Mouse (Mus musculus): ENCODE measurements around the gene S100a8. TPM values are rescaled to one million over a fixed set of nuclear protein-coding genes. Genes with fewer than 3 reads are reported as not detected.

S100a8 gene
- polyA plus RNA-seq, 1 experiment from 2014 or later, result 6.7 TPM

GRCm38 (mm10) chr3:90708523-90709202, 39.9 kb downstream of the S100a8 start:
- WGBS, result 24% methylated on average over 4 of the region's 4 CpGs
- Histone ChIP-seq H3K27ac (ENCODE audit: low read depth, low read length) (no peak overlapping the region), H3K27me3 (replicated peaks; ENCODE audit: control insufficient read depth, insufficient read depth, low read length) (no peaks in the 10 kb centered on the region), H3K36me3 (ENCODE audit: control insufficient read depth, insufficient read depth, low read length) (no peaks in the 10 kb centered on the region), H3K9ac (ENCODE audit: low read depth, low read length) (no peak overlapping the region), H3K4me2 (ENCODE audit: low read length) (no peak overlapping the region), H3K4me3 (ENCODE audit: low read length) (no peak overlapping the region), H3K9me3 (ENCODE audit: control insufficient read depth, low read length) (no peaks in the 10 kb centered on the region), H3K4me1 (ENCODE audit: control insufficient read depth, insufficient read depth, low read depth, low read length) (no peaks in the 10 kb centered on the region)
- ATAC-seq, result peak; percentile 85

- no peaks in the 10 kb centered on the region for H3K9me3 ChIP-seq (ENCODE audit: control insufficient read depth, low read length)
- H3K36me3 ChIP-seq (ENCODE audit: control insufficient read depth, insufficient read depth, low read length), result no peaks in the 10 kb centered on the region
- no peak overlapping the region for H3K4me2 ChIP-seq (ENCODE audit: low read length)
- H3K4me1 ChIP-seq (ENCODE audit: control insufficient read depth, insufficient read depth, low read depth, low read length), result no peaks in the 10 kb centered on the region
- H3K9ac ChIP-seq (ENCODE audit: low read depth, low read length), result no peak overlapping the region
- peak; percentile 37; the same call in 1 of the 2 replicates for ATAC-seq
- H3K4me3 ChIP-seq (ENCODE audit: low read length), result no peak overlapping the region
- H3K27ac ChIP-seq (ENCODE audit: low read depth, low read length), result no peak overlapping the region
- no peaks in the 10 kb centered on the region for H3K27me3 ChIP-seq (replicated peaks; ENCODE audit: control insufficient read depth, insufficient read depth, low read length)
- WGBS, result 52% methylated on average over 12 of the region's 12 CpGs
Observed at GRCm38 (mm10) chr3:90709591-90710460, 41.0 kb downstream of the S100a8 start.

Other genes starting within 250 kb of the S100a8 start
- 27.8 and 30.3 TPM in 2 replicates for gene Ints3, start 235.4 kb upstream of the S100a8 start, polyA plus RNA-seq (2015; fragmentation: Nextera tagmentation; extraction: Ambion mirVana)
- gene Npr1, start 203.1 kb upstream of the S100a8 start, polyA plus RNA-seq (2015; fragmentation: Nextera tagmentation; extraction: Ambion mirVana), result 3.1 and 3.2 TPM in 2 replicates
- gene Ilf2, start 192.9 kb upstream of the S100a8 start, polyA plus RNA-seq (2015; fragmentation: Nextera tagmentation; extraction: Ambion mirVana), result 224 and 229 TPM in 2 replicates
- gene Snapin, start 177.9 kb upstream of the S100a8 start, polyA plus RNA-seq (2015; fragmentation: Nextera tagmentation; extraction: Ambion mirVana), result 96.8 and 98.1 TPM in 2 replicates
- gene Chtop, start 159.5 kb upstream of the S100a8 start, polyA plus RNA-seq (2015; fragmentation: Nextera tagmentation; extraction: Ambion mirVana), result 161 and 164 TPM in 2 replicates
- gene S100a1, start 154.6 kb upstream of the S100a8 start, polyA plus RNA-seq (2015; fragmentation: Nextera tagmentation; extraction: Ambion mirVana), result 26.1 and 40.5 TPM in 2 replicates
- gene S100a13, start 154.5 kb upstream of the S100a8 start, polyA plus RNA-seq (2015; fragmentation: Nextera tagmentation; extraction: Ambion mirVana), result 13.6 and 17.2 TPM in 2 replicates
- gene S100a14, start 142.1 kb upstream of the S100a8 start, polyA plus RNA-seq (2015; fragmentation: Nextera tagmentation; extraction: Ambion mirVana), result 0.19 TPM in 1 of 2 replicates, not detected in the other
- gene S100a16, start 131.7 kb upstream of the S100a8 start, polyA plus RNA-seq (2015; fragmentation: Nextera tagmentation; extraction: Ambion mirVana), result 50.5 and 60.8 TPM in 2 replicates
- gene S100a3, start 108.4 kb upstream of the S100a8 start, polyA plus RNA-seq (2015; fragmentation: Nextera tagmentation; extraction: Ambion mirVana), result 1.0 and 1.6 TPM in 2 replicates
- not detected in 2 replicates for gene S100a2, start 78.7 kb upstream of the S100a8 start, polyA plus RNA-seq (2015; fragmentation: Nextera tagmentation; extraction: Ambion mirVana)
- gene Gm42674, start 67.1 kb upstream of the S100a8 start, polyA plus RNA-seq (2015; fragmentation: Nextera tagmentation; extraction: Ambion mirVana), result 0.51 TPM in 1 of 2 replicates, not detected in the other
- 0.36 and 1.4 TPM in 2 replicates for gene S100a4, start 65.2 kb upstream of the S100a8 start, polyA plus RNA-seq (2015; fragmentation: Nextera tagmentation; extraction: Ambion mirVana)
- gene S100a5, start 60.5 kb upstream of the S100a8 start, polyA plus RNA-seq (2015; fragmentation: Nextera tagmentation; extraction: Ambion mirVana), result not detected in 2 replicates
- 31.7 and 32.1 TPM in 2 replicates for gene S100a6, start 56.1 kb upstream of the S100a8 start, polyA plus RNA-seq (2015; fragmentation: Nextera tagmentation; extraction: Ambion mirVana)
- gene S100a7a, start 15.0 kb upstream of the S100a8 start, polyA plus RNA-seq (2015; fragmentation: Nextera tagmentation; extraction: Ambion mirVana), result 0.20 and 0.24 TPM in 2 replicates
- gene S100a9, start 26.7 kb downstream of the S100a8 start, polyA plus RNA-seq (2015; fragmentation: Nextera tagmentation; extraction: Ambion mirVana), result 3.1 and 5.5 TPM in 2 replicates
- not detected in 2 replicates for gene Pglyrp4, start 57.9 kb downstream of the S100a8 start, polyA plus RNA-seq (2015; fragmentation: Nextera tagmentation; extraction: Ambion mirVana)
- not detected in 2 replicates for gene Gm5849, start 108.9 kb downstream of the S100a8 start, polyA plus RNA-seq (2015; fragmentation: Nextera tagmentation; extraction: Ambion mirVana)

Measured in hindbrain, embryonic 16.5 days (tissue).